Mouse (Mus musculus) intestine, embryonic 16.5 days (tissue): ENCODE results near the gene Stk11. TPM values are rescaled to one million over a fixed set of nuclear protein-coding genes. Genes with fewer than 3 reads are reported as not detected.

Experiments
- ATAC-seq: fragments of 200-750 bp; cut with Nextera tagmentation; 2 replicates; pipeline ENCODE4 v1.8.0; 2017; ENCODE audit warnings: moderate TSS enrichment, moderate library complexity
- H3K27ac ChIP-seq: fragments of 300-500 bp; sonication (generic); 2 replicates; pipeline ENCODE4 v1.5.1; 2014; ENCODE audit warnings: mild to moderate bottlenecking, low read length
- H3K27me3 ChIP-seq: fragments of 300-500 bp; sonication (generic); replicated peaks from 2 replicates; pipeline ENCODE4 v1.6.1; 2014; ENCODE audit warnings: low read length, control low read depth, mixed read lengths; ENCODE audit not compliant: control insufficient read depth, insufficient read depth
- H3K36me3 ChIP-seq: fragments of 300-500 bp; sonication (generic); 2 replicates; pipeline ENCODE4 v1.6.1; 2014; ENCODE audit warnings: low read length, control low read depth; ENCODE audit not compliant: control insufficient read depth, insufficient read depth
- H3K4me1 ChIP-seq: fragments of 300-500 bp; sonication (generic); 2 replicates; pipeline ENCODE4 v1.6.1; 2014; ENCODE audit warnings: low read length, control low read depth, mixed read lengths; ENCODE audit not compliant: control insufficient read depth, insufficient read depth
- H3K4me2 ChIP-seq: fragments of 300-500 bp; sonication (generic); 2 replicates; pipeline ENCODE4 v1.6.1; 2014; ENCODE audit warnings: low read depth, low read length, control low read depth
- H3K4me3 ChIP-seq: fragments of 300-500 bp; sonication (generic); 2 replicates; pipeline ENCODE4 v1.5.1; 2014; ENCODE audit warnings: mild to moderate bottlenecking, low read length
- H3K9ac ChIP-seq: fragments of 300-500 bp; sonication (generic); 2 replicates; pipeline ENCODE4 v1.6.1; 2014; ENCODE audit warnings: low read depth, low read length
- H3K9me3 ChIP-seq: fragments of 300-500 bp; sonication (generic); 2 replicates; pipeline ENCODE4 v1.6.1; 2016; ENCODE audit warnings: low read length, control low read depth; ENCODE audit not compliant: control insufficient read depth
- WGBS: fragments of 180-500 bp; shearing (Covaris S2); extraction: QIAGEN DNeasy Blood & Tissue Kit; methylation state at CpG from one replicate; pipeline ENCODE4 v1.1.7; 2014; 5-methylcytosine and 5-hydroxymethylcytosine counted together
- polyA plus RNA-seq: library from polyadenylated mRNA; unstranded; fragments of >200 nt; fragmentation: Nextera tagmentation; extraction: Ambion mirVana; gene quantifications from 2 replicates; pipeline ENCODE4 v1.2.1, GENCODE M21; 2015

The Stk11 gene
- polyA plus RNA-seq, 1 experiment from 2014 or later = 15.7 TPM

DNA sequence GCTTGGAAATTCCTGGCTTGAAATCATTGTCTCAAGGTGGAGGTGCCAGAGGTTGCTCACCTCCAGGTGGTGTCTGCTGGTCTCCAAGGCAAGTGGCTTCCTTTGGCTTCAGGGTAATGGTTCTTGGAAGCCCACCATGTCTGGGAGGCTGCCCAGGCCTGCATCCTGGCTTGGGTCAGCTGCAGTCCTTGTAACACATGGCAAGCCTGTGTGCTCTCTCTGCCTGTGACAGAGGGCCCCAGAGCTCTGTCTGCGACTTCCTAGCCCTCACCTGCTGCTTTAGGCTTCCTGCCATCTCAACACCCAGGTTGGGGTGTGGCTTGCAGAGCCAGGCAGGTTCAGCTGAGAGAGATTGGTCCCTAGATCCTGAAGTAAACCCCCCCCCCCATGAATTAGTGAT is 2.1 kb downstream of the Stk11 start:
- WGBS = 12% methylated on average over 1 of the region's 1 CpGs
- Histone ChIP-seq H3K9me3 (no peaks in the 10 kb centered on the region), H3K4me2 (peak overlapping the region; percentile 96)

GRCm38 (mm10) chr10:80118552-80118951 is 2.9 kb downstream of the Stk11 start:
- Histone ChIP-seq H3K4me3 (peak overlapping the region; percentile 85; the same call in 1 of the 2 replicates), H3K27ac (no peak overlapping the region), H3K9me3 (no peaks in the 10 kb centered on the region), H3K9ac (0 out of 2 replicates have a peak overlapping the region, but pooled peaks have one; percentile 94), H3K36me3 (peaks cover 7% of the 10 kb centered on the region), H3K27me3 (no peaks in the 10 kb centered on the region), H3K4me1 (peaks cover 35% of the 10 kb centered on the region), H3K4me2 (peak overlapping the region; percentile 96; the same call in 1 of the 2 replicates)
- WGBS = 73% methylated on average over 6 of the region's 6 CpGs
- no peak for ATAC-seq

More for the DNA sequence above, 2.1 kb downstream of the Stk11 start:
- Histone ChIP-seq H3K9ac (peak overlapping the region; percentile 94), H3K4me1 (peaks cover 35% of the 10 kb centered on the region), H3K36me3 (peaks cover 7% of the 10 kb centered on the region), H3K4me3 (peak overlapping the region; percentile 85), H3K27ac (no peak overlapping the region), H3K27me3 (no peaks in the 10 kb centered on the region)
- ATAC-seq = no peak

- Histone ChIP-seq H3K4me3 (no peak overlapping the region), H3K4me1 (peaks cover 29% of the 10 kb centered on the region), H3K9ac (no peak overlapping the region), H3K36me3 (peaks cover 7% of the 10 kb centered on the region), H3K27ac (no peak overlapping the region), H3K4me2 (no peak overlapping the region), H3K27me3 (no peaks in the 10 kb centered on the region), H3K9me3 (no peaks in the 10 kb centered on the region)
- ATAC-seq = no peak
- 63% methylated on average over 2 of the region's 2 CpGs for WGBS
These were observed 4.5 kb downstream of the Stk11 start for GRCm38 (mm10) chr10:80120146-80120545.

- WGBS = 77% methylated on average over 2 of the region's 2 CpGs
- Histone ChIP-seq H3K27ac (no peak overlapping the region), H3K4me2 (no peak overlapping the region), H3K4me3 (no peak overlapping the region), H3K9ac (no peak overlapping the region), H3K9me3 (no peaks in the 10 kb centered on the region), H3K27me3 (no peaks in the 10 kb centered on the region), H3K36me3 (peaks cover 7% of the 10 kb centered on the region), H3K4me1 (peaks cover 29% of the 10 kb centered on the region)
- ATAC-seq = no peak
These were observed 6.0 kb downstream of the Stk11 start for GRCm38 (mm10) chr10:80121639-80122038.

DNA sequence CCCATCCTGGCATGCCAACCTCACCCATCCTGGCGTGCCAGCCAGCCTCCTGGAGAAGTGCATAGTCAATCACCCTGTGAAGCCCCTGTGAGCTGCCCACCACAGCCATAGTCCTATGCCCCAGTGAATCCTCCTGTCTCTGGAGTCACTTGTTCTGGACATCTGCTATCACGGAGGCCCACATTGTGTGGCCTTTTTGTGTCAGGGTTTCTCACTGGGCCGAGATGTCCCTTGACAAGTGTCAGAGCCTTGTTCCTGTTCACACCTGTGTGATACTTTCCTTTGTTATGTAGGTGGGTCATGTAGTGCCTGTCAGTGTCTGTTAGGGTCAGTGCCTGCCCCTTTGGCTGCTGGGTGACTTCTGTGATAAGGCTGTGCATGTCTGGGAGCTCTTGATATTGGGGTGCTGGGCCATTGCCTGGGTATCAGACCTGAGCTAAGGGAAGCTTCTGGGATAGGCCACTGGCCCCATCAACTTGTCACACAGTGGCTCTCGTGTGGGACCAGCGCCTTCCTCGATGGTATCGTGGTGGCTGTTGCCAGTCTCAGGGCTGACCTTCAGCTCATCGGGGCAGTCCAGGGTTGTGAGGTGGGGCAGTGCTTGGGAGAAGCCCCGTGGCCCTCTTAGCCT is 8.4 kb downstream of the Stk11 start:
- H3K27me3 ChIP-seq = no peaks in the 10 kb centered on the region
- no peak overlapping the region for H3K27ac ChIP-seq
- H3K4me2 ChIP-seq = no peak overlapping the region
- peaks cover 19% of the 10 kb centered on the region for H3K36me3 ChIP-seq
- H3K9me3 ChIP-seq = no peaks in the 10 kb centered on the region
- H3K4me1 ChIP-seq = peaks cover 9% of the 10 kb centered on the region
- 82% methylated on average over 9 of the region's 9 CpGs for WGBS
- no peak overlapping the region for H3K9ac ChIP-seq
- H3K4me3 ChIP-seq = no peak overlapping the region
- no peak for ATAC-seq

GRCm38 (mm10) chr10:80127920-80128319 is 12.3 kb downstream of the Stk11 start:
- no peak overlapping the region for H3K9ac ChIP-seq
- no peak overlapping the region for H3K4me3 ChIP-seq
- H3K4me1 ChIP-seq = peaks cover 21% of the 10 kb centered on the region
- no peak for ATAC-seq
- 92% methylated on average over 8 of the region's 8 CpGs for WGBS
- no peak overlapping the region for H3K4me2 ChIP-seq
- H3K36me3 ChIP-seq = peaks cover 20% of the 10 kb centered on the region; the same call in 1 of the 2 replicates
- no peaks in the 10 kb centered on the region for H3K27me3 ChIP-seq
- no peaks in the 10 kb centered on the region for H3K9me3 ChIP-seq
- H3K27ac ChIP-seq = no peak overlapping the region

DNA sequence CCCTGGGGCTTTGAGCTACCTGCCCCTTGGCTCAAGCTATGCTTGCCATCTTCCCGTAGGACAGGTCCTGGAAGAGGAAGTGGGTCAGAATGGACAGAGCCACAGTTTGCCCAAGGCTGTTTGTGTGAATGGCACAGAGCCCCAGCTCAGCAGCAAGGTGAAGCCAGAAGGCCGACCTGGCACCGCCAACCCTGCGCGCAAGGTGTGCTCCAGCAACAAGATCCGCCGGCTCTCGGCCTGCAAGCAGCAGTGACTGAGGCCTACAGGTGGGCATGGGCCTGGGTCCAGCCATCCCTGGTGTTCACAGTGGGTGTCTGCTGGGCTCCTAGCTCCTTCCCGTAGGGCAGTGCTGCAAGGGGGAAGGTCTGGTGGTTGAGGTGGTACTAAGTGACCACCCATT is 14.2 kb downstream of the Stk11 start:
- no peaks in the 10 kb centered on the region for H3K27me3 ChIP-seq
- H3K9me3 ChIP-seq = no peaks in the 10 kb centered on the region
- peaks cover 20% of the 10 kb centered on the region; the same call in 1 of the 2 replicates for H3K36me3 ChIP-seq
- H3K4me2 ChIP-seq = no peak overlapping the region
- H3K9ac ChIP-seq = no peak overlapping the region
- peaks cover 19% of the 10 kb centered on the region for H3K4me1 ChIP-seq
- WGBS = 81% methylated on average over 9 of the region's 9 CpGs
- no peak overlapping the region for H3K4me3 ChIP-seq
- H3K27ac ChIP-seq = peak overlapping the region; percentile 17
- 0 out of 2 replicates have a peak, but pooled peaks have one; percentile 1 for ATAC-seq

GRCm38 (mm10) chr10:80130403-80131031 is 14.9 kb downstream of the Stk11 start:
- Histone ChIP-seq H3K36me3 (peaks cover 20% of the 10 kb centered on the region; the same call in 1 of the 2 replicates), H3K4me3 (no peak overlapping the region), H3K27me3 (no peaks in the 10 kb centered on the region), H3K27ac (peak overlapping the region; percentile 68), H3K4me2 (no peak overlapping the region), H3K9ac (0 out of 2 replicates have a peak overlapping the region, but pooled peaks have one; percentile 11), H3K9me3 (no peaks in the 10 kb centered on the region), H3K4me1 (peaks cover 19% of the 10 kb centered on the region)
- WGBS = 62% methylated on average over 18 of the region's 18 CpGs
- peak; percentile 81 for ATAC-seq

DNA sequence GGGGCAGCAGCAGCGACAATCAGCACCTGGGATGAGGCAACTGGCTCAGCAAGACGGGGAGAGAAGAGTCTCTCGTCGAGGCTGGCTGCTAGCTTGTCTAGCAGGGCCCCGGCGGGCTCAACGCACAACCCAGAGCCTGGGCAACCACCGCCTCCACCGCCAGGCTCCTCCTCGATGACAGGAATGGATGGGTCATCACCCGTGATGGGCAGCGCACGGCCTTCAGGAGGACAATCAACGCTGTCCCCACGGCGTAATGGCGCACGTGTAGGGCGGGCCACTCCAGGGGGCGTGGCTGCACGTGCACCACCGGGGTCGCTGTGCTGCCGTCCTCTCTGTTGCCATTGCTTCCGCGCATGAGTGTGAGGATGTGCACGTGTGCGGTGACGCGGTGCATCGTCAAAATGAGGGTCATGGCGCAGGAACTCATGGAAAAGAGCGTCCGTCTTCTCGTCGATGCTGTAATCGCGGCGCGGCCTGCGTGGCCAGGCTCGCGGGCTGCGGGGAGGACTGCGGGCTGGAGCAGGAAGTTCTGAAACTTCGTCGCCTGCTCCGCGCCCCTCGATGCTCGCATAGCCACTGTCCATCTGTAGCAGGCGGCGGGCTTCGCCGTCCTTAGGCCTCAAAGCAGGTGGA is 15.8 kb downstream of the Stk11 start:
- Histone ChIP-seq H3K9ac (no peak overlapping the region; the same call in 1 of the 2 replicates), H3K27me3 (0 out of 2 replicates have a peak, but pooled peaks cover 3% of the 10 kb centered on the region), H3K4me2 (peak overlapping the region; percentile 18), H3K36me3 (peaks cover 20% of the 10 kb centered on the region; the same call in 1 of the 2 replicates), H3K4me1 (peaks cover 19% of the 10 kb centered on the region), H3K27ac (no peak overlapping the region), H3K9me3 (no peaks in the 10 kb centered on the region), H3K4me3 (no peak overlapping the region)
- 31% methylated on average over 55 of the region's 55 CpGs for WGBS
- 0 out of 2 replicates have a peak, but pooled peaks have one; percentile 2 for ATAC-seq
